Mouse (Mus musculus): ENCODE results near the gene Elane. TPM values are rescaled to one million over a fixed set of nuclear protein-coding genes. Genes with fewer than 3 reads are reported as not detected.

Elane gene
- total and polyA plus RNA-seq, 3 experiments, result 0.07 TPM; not detected in 2

- 0 out of 2 replicates have a peak, but pooled peaks have one; percentile 70 for TF ChIP-seq UBTF (IDR thresholded peaks at IDR 0.05; ENCODE audit: borderline replicate concordance, insufficient read depth, low read depth, low read length)
- peak; percentile 92 for TF ChIP-seq NELFE (IDR thresholded peaks at IDR 0.05; ENCODE audit: low read depth, low read length)
- TF ChIP-seq ZMIZ1 (IDR thresholded peaks at IDR 0.05; ENCODE audit: low read depth, low read length), result peak; percentile 89
Measured at GRCm38 (mm10) chr10:79916808-79917531, 30.9 kb downstream of the Elane start, which contains the start of gene Kiss1r (continued).

GRCm38 (mm10) chr10:79917532-79918100, 31.6 kb downstream of the Elane start:
- Histone ChIP-seq H3K27ac (ENCODE audit: control insufficient read depth, low read depth, low read length) (no peak overlapping the region), H3K4me3 (ENCODE audit: control insufficient read depth in 1 of 2, insufficient read depth in 1 of 2, low read depth in 2 of 2, low read length in 2 of 2) (peak overlapping the region; percentile 76 to 99), H3K27me3 (ENCODE audit: control insufficient read depth in 1 of 2, insufficient read depth in 2 of 2, low read length in 2 of 2) (no peaks in the 10 kb centered on the region), H3K9me3 (replicated peaks; ENCODE audit: insufficient read depth, low read length) (no peaks in the 10 kb centered on the region), H3K36me3 (ENCODE audit: control insufficient read depth in 1 of 2, insufficient read depth in 2 of 2, low read length in 2 of 2) (peaks cover 0 to 7% of the 10 kb centered on the region in 2 experiments; a peak in 2 of 4 replicates), H3K79me2 (ENCODE audit: control insufficient read depth, insufficient read depth, low read length, poor library complexity) (peaks cover 21% of the 10 kb centered on the region), H3K4me1 (ENCODE audit: control insufficient read depth in 1 of 2, insufficient read depth in 2 of 2, low read length in 2 of 2) (peaks cover 15 to 23% of the 10 kb centered on the region in 2 experiments), H3K9ac (ENCODE audit: control insufficient read depth, low read depth, low read length, poor library complexity, severe bottlenecking) (peak overlapping the region; percentile 80)
- no peak for TF ChIP-seq CTCF (IDR thresholded peaks at IDR 0.05 in 2 of 3, conservative IDR thresholded peaks at IDR 0.05 in 1 of 3; ENCODE audit: control insufficient read depth in 1 of 3, insufficient read depth in 1 of 3, low read depth in 2 of 3, low read length in 3 of 3, poor library complexity in 1 of 3, severe bottlenecking in 1 of 3)
- DNase-seq (ENCODE audit: low read depth, low spot score), result peak; percentile 37

DNA sequence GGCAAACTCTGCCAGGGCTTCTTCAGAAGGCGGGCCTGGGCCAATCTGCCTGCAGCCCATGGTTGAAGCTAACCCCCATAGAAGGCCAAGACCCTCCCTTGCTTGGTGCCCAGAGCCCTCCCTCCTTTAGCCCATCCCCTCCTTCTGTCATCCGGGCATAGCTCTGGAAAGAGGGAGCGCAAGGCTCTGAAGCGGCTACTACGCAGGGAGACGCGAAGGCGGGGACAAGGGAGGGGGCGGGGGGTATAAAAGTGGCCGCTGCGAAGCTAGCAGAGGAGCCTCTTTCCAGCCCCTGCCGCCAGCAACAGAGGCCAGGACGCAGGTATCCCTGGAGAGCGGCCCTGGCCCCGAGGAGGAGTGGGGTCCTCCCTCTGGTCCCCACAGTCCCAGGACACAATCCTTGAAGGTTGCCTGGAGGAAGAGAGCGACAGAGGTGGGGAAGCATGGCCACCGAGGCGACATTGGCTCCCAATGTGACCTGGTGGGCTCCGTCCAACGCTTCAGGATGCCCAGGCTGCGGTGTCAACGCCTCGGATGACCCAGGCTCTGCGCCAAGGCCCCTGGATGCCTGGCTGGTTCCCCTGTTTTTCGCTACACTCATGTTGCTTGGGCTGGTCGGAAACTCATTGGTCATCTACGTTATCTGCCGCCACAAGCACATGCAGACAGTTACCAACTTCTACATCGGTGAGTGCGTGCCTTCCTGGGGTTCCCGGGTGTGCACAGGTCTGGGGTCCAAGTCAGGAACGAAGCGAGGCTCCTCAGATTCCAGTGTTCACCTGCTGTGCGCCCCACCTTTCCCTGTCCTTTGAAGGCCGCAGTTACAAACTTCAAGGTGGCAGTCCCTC, 32.4 kb downstream of the Elane start:
- H3K27me3 ChIP-seq (ENCODE audit: control insufficient read depth in 1 of 2, insufficient read depth in 2 of 2, low read length in 2 of 2), result no peaks in the 10 kb centered on the region
- peak; percentile 83 for DNase-seq (ENCODE audit: low read depth, low spot score)
- H3K36me3 ChIP-seq (ENCODE audit: control insufficient read depth in 1 of 2, insufficient read depth in 2 of 2, low read length in 2 of 2), result peaks cover 0 to 7% of the 10 kb centered on the region in 2 experiments; a peak in 2 of 4 replicates
- H3K4me1 ChIP-seq (ENCODE audit: control insufficient read depth in 1 of 2, insufficient read depth in 2 of 2, low read length in 2 of 2), result peaks cover 15 to 23% of the 10 kb centered on the region in 2 experiments
- H3K9ac ChIP-seq (ENCODE audit: control insufficient read depth, low read depth, low read length, poor library complexity, severe bottlenecking), result peak overlapping the region; percentile 80
- peak overlapping the region; percentile 40 for H3K27ac ChIP-seq (ENCODE audit: control insufficient read depth, low read depth, low read length)
- peak overlapping the region; percentile 64 to 99 for H3K4me3 ChIP-seq (ENCODE audit: control insufficient read depth in 1 of 2, insufficient read depth in 1 of 2, low read depth in 2 of 2, low read length in 2 of 2)
- H3K79me2 ChIP-seq (ENCODE audit: control insufficient read depth, insufficient read depth, low read length, poor library complexity), result peaks cover 21% of the 10 kb centered on the region
- H3K9me3 ChIP-seq (replicated peaks; ENCODE audit: insufficient read depth, low read length), result no peaks in the 10 kb centered on the region
- TF ChIP-seq E2F4 (IDR thresholded peaks at IDR 0.05; ENCODE audit: borderline replicate concordance, low read depth, low read length), result no peak
- peak; percentile 8; the same call in 1 of the 2 replicates for TF ChIP-seq TAL1 (IDR thresholded peaks at IDR 0.05; ENCODE audit: low read length)
- peak; percentile 55; the same call in 1 of the 2 replicates for TF ChIP-seq MAZ (IDR thresholded peaks at IDR 0.05; ENCODE audit: low read depth, low read length)
- no peak for TF ChIP-seq USF1 (IDR thresholded peaks at IDR 0.05; ENCODE audit: low read depth, low read length)
- peak; percentile 59 for TF ChIP-seq MAX (IDR thresholded peaks at IDR 0.05; ENCODE audit: low read length)
- TF ChIP-seq SIN3A (IDR thresholded peaks at IDR 0.05; ENCODE audit: low read length), result peak; percentile 27; the same call in 1 of the 2 replicates
- peak; percentile 75 to 79 for TF ChIP-seq POLR2A (IDR thresholded peaks at IDR 0.05; ENCODE audit: control insufficient read depth in 1 of 2, insufficient read depth in 1 of 2, low read depth in 1 of 2, low read length in 2 of 2, poor library complexity in 1 of 2)
- peak; percentile 49; the same call in 1 of the 2 replicates for TF ChIP-seq BHLHE40 (IDR thresholded peaks at IDR 0.05; ENCODE audit: borderline replicate concordance, low read depth, low read length)
- peak; percentile 79 for TF ChIP-seq ZMIZ1 (IDR thresholded peaks at IDR 0.05; ENCODE audit: low read depth, low read length)
- 0 out of 2 replicates have a peak, but pooled peaks have one; percentile 17 for TF ChIP-seq TCF12 (IDR thresholded peaks at IDR 0.05; ENCODE audit: low read depth, low read length)
- peak; percentile 62 for TF ChIP-seq NELFE (IDR thresholded peaks at IDR 0.05; ENCODE audit: low read depth, low read length)
- peak; percentile 17; the same call in 1 of the 2 replicates for TF ChIP-seq NRF1 (IDR thresholded peaks at IDR 0.05; ENCODE audit: insufficient read depth, low read depth, low read length, poor library complexity, severe bottlenecking)
- TF ChIP-seq ETS1 (IDR thresholded peaks at IDR 0.05; ENCODE audit: low read depth, low read length), result peak; percentile 11; the same call in 1 of the 2 replicates
- no peak for TF ChIP-seq JUND (IDR thresholded peaks at IDR 0.05; ENCODE audit: low read depth, low read length)
- TF ChIP-seq MXI1 (IDR thresholded peaks at IDR 0.05; ENCODE audit: low read depth, low read length), result peak; percentile 80
- no peak for TF ChIP-seq MAFK (IDR thresholded peaks at IDR 0.05; ENCODE audit: borderline replicate concordance, low read depth, low read length)
- TF ChIP-seq HCFC1 (IDR thresholded peaks at IDR 0.05; ENCODE audit: low read depth, low read length), result peak; percentile 11; the same call in 1 of the 2 replicates
- TF ChIP-seq GATA1 (IDR thresholded peaks at IDR 0.05; ENCODE audit: low read depth, low read length), result peak; percentile 36; the same call in 1 of the 2 replicates
- TF ChIP-seq MYC (IDR thresholded peaks at IDR 0.05; ENCODE audit: low read depth, low read length), result peak; percentile 51
- peak; percentile 83 for TF ChIP-seq TBP (IDR thresholded peaks at IDR 0.05; ENCODE audit: low read depth, low read length)
- TF ChIP-seq KAT2A (conservative IDR thresholded peaks at IDR 0.05; ENCODE audit: low read depth, low read length), result no peak
- peak; percentile 60; the same call in 1 of the 2 replicates for TF ChIP-seq POLR2AphosphoS2 (IDR thresholded peaks at IDR 0.05; ENCODE audit: low read length)
- 0 out of 2 replicates have a peak, but pooled peaks have one; percentile 37 for TF ChIP-seq UBTF (IDR thresholded peaks at IDR 0.05; ENCODE audit: borderline replicate concordance, insufficient read depth, low read depth, low read length)
